Mouse (Mus musculus) liver, adult 2 months (tissue): ENCODE measurements around the gene A730071L15Rik. TPM values are rescaled to one million over a fixed set of nuclear protein-coding genes. Genes with fewer than 3 reads are reported as not detected.
A peak's percentile ranks its signal among the peaks of the same experiment; 100 is the strongest.

ENCODE experiments used
- DNase-seq: peaks from one replicate; pipeline ENCODE4 v3.0.0-alpha.2; 2011; ENCODE audit warnings: low read depth, low spot score; ENCODE audit errors: extremely low read depth
- H3K27ac ChIP-seq: fragments of 200-500 bp; replicated peaks from 2 replicates; pipeline ENCODE4 v1.5.1; 2012; ENCODE audit warnings: low read depth, mild to moderate bottlenecking, control low read depth, inconsistent platforms, low read length; ENCODE audit not compliant: insufficient read depth
- H3K27me3 ChIP-seq: fragments of 200-500 bp; 2 replicates; pipeline ENCODE4 v1.6.1; 2012; ENCODE audit warnings: mild to moderate bottlenecking, moderate library complexity, low read length, inconsistent platforms; ENCODE audit not compliant: control insufficient read depth, insufficient read depth
- H3K36me3 ChIP-seq: fragments of 200-500 bp; 2 replicates; pipeline ENCODE4 v1.6.1; 2012; ENCODE audit warnings: low read length, inconsistent platforms; ENCODE audit not compliant: control insufficient read depth, insufficient read depth
- H3K4me1 ChIP-seq: fragments of 200-500 bp; 2 replicates; pipeline ENCODE4 v1.6.1; 2011; ENCODE audit warnings: low read length; ENCODE audit not compliant: control insufficient read depth, insufficient read depth
- H3K4me3 ChIP-seq: fragments of 200-500 bp; 2 replicates; pipeline ENCODE4 v1.5.1; 2011; ENCODE audit warnings: low read depth, mild to moderate bottlenecking, control low read depth, low read length, moderate library complexity; ENCODE audit not compliant: insufficient read depth
- H3K79me2 ChIP-seq: fragments of 200-500 bp; 2 replicates; pipeline ENCODE4 v1.6.1; 2012; ENCODE audit warnings: inconsistent platforms, mild to moderate bottlenecking, low read length, moderate library complexity; ENCODE audit not compliant: control insufficient read depth, insufficient read depth
- H3K9ac ChIP-seq: fragments of 200-500 bp; 2 replicates; pipeline ENCODE4 v1.6.1; 2012; ENCODE audit warnings: low read depth, mild to moderate bottlenecking, control low read depth, inconsistent platforms, low read length
- CTCF ChIP-seq: fragments of 200-500 bp; IDR thresholded peaks from 2 replicates; pipeline ENCODE4 v1.5.1; 2011; ENCODE audit warnings: low read depth, low read length, control low read depth
- POLR2A ChIP-seq: fragments of 200-500 bp; IDR thresholded peaks from 2 replicates; pipeline ENCODE4 v1.6.1; 2011; ENCODE audit warnings: low read length, control low read depth; ENCODE audit not compliant: insufficient read depth; ENCODE audit errors: extremely low read depth
- WGBS: fragments of 180-500 bp; shearing (Covaris S2); methylation state at CpG from one replicate; pipeline ENCODE4 v1.1.7; 2018; 5-methylcytosine and 5-hydroxymethylcytosine counted together
- polyA plus RNA-seq: library from polyadenylated mRNA; depleted of rRNA; stranded (reverse); fragments of >200 nt; gene quantifications from 2 replicates; pipeline ENCODE4 v1.2.3, GENCODE M21; 2012; rRNA removed
- total RNA-seq: library from RNA; depleted of rRNA; stranded (reverse); fragments of >200 nt; gene quantifications from 2 replicates; pipeline ENCODE4 v1.2.3, GENCODE M21; 2014; rRNA removed

A730071L15Rik gene
- total and polyA plus RNA-seq, 2 experiments: 0.05 to 0.09 TPM

GRCm38 (mm10) chr11:6224541-6225229 is 24.9 kb downstream of the A730071L15Rik start:
- Histone ChIP-seq H3K79me2 (no peaks in the 10 kb centered on the region), H3K36me3 (no peaks in the 10 kb centered on the region), H3K27me3 (no peaks in the 10 kb centered on the region), H3K27ac (no peak overlapping the region), H3K9ac (no peak overlapping the region), H3K4me3 (no peak overlapping the region), H3K4me1 (no peaks in the 10 kb centered on the region)
- no peak for TF ChIP-seq POLR2A
- TF ChIP-seq CTCF: no peak
- 81% methylated on average over 14 of the region's 14 CpGs for WGBS
- DNase-seq: no peak

- no peaks in the 10 kb centered on the region for H3K79me2 ChIP-seq
- WGBS: 46% methylated on average over 7 of the region's 7 CpGs
Observed at GRCm38 (mm10) chr11:6230012-6230411, 30.2 kb downstream of the A730071L15Rik start, which contains the start of gene Npc1l1. Npc1l1 (minus strand) TSS chr11:6230143.

GRCm38 (mm10) chr11:6233025-6233424 is 33.2 kb downstream of the A730071L15Rik start:
- no peaks in the 10 kb centered on the region for H3K79me2 ChIP-seq
- H3K27me3 ChIP-seq: no peaks in the 10 kb centered on the region
- no peak overlapping the region for H3K9ac ChIP-seq
- no peaks in the 10 kb centered on the region for H3K36me3 ChIP-seq
- H3K27ac ChIP-seq: no peak overlapping the region
- TF ChIP-seq POLR2A (no peak), CTCF (no peak)
- no peak overlapping the region for H3K4me3 ChIP-seq
- 72% methylated on average over 4 of the region's 4 CpGs for WGBS
- peak; percentile 24 for DNase-seq
- H3K4me1 ChIP-seq: no peaks in the 10 kb centered on the region

More at GRCm38 (mm10) chr11:6230012-6230411, 30.2 kb downstream of the A730071L15Rik start, which contains the start of gene Npc1l1:
- no peak within 1 kb of the TSS for H3K27ac ChIP-seq
- H3K9ac ChIP-seq: no peak within 1 kb of the TSS
- no peaks in the 10 kb centered on the region for H3K4me1 ChIP-seq
- TF ChIP-seq CTCF (no peak), POLR2A (no peak)
- no peak for DNase-seq
- no peaks in the 10 kb centered on the region for H3K36me3 ChIP-seq
- no peaks in the 10 kb centered on the region for H3K27me3 ChIP-seq
- H3K4me3 ChIP-seq: no peak within 1 kb of the TSS

- Histone ChIP-seq H3K27me3 (no peaks in the 10 kb centered on the region), H3K36me3 (no peaks in the 10 kb centered on the region), H3K4me1 (no peaks in the 10 kb centered on the region), H3K4me3 (no peak overlapping the region), H3K9ac (no peak overlapping the region), H3K27ac (no peak overlapping the region), H3K79me2 (no peaks in the 10 kb centered on the region)
- no peak for TF ChIP-seq CTCF
- TF ChIP-seq POLR2A: no peak
- no peak for DNase-seq
- 73% methylated on average over 19 of the region's 19 CpGs for WGBS
Observed at GRCm38 (mm10) chr11:6244707-6245106, 44.9 kb downstream of the A730071L15Rik start.

Other genes with a start within 250 kb of the A730071L15Rik start
- 69.5 and 94.4 TPM in 2 replicates for gene Gck, start 249.9 kb upstream of the A730071L15Rik start, total RNA-seq
- gene Gck, start 249.9 kb upstream of the A730071L15Rik start, polyA plus RNA-seq: 112 and 155 TPM in 2 replicates
- gene Ykt6, start 244.3 kb upstream of the A730071L15Rik start, total RNA-seq: 41.6 and 41.8 TPM in 2 replicates
- gene Ykt6, start 244.3 kb upstream of the A730071L15Rik start, polyA plus RNA-seq: 37.4 and 39.9 TPM in 2 replicates
- gene Camk2b, start 133.7 kb upstream of the A730071L15Rik start, total RNA-seq: 6.4 and 8.5 TPM in 2 replicates
- gene Camk2b, start 133.7 kb upstream of the A730071L15Rik start, polyA plus RNA-seq: 2.9 and 8.1 TPM in 2 replicates
- 10.6 and 12.8 TPM in 2 replicates for gene Nudcd3, start 386 bp downstream of the A730071L15Rik start, total RNA-seq
- gene Nudcd3, start 386 bp downstream of the A730071L15Rik start, polyA plus RNA-seq: 14.6 and 16.7 TPM in 2 replicates
- not detected in 2 replicates for gene Npc1l1, start 30.1 kb downstream of the A730071L15Rik start, total RNA-seq
- 0.05 TPM in 1 of 2 replicates, not detected in the other for gene Npc1l1, start 30.1 kb downstream of the A730071L15Rik start, polyA plus RNA-seq
- gene Ddx56, start 67.7 kb downstream of the A730071L15Rik start, total RNA-seq: 28.5 and 31.8 TPM in 2 replicates
- 19.2 and 30.0 TPM in 2 replicates for gene Ddx56, start 67.7 kb downstream of the A730071L15Rik start, polyA plus RNA-seq
- 42.2 and 43.1 TPM in 2 replicates for gene Tmed4, start 74.8 kb downstream of the A730071L15Rik start, total RNA-seq
- gene Tmed4, start 74.8 kb downstream of the A730071L15Rik start, polyA plus RNA-seq: 80.1 and 83.2 TPM in 2 replicates
- 69.9 and 106 TPM in 2 replicates for gene Ogdh, start 91.6 kb downstream of the A730071L15Rik start, total RNA-seq
- 71.1 and 85.2 TPM in 2 replicates for gene Ogdh, start 91.6 kb downstream of the A730071L15Rik start, polyA plus RNA-seq
- gene Zmiz2, start 189.0 kb downstream of the A730071L15Rik start, total RNA-seq: 3.0 and 4.4 TPM in 2 replicates
- 14.7 and 15.2 TPM in 2 replicates for gene Zmiz2, start 189.0 kb downstream of the A730071L15Rik start, polyA plus RNA-seq
- 1,424 and 1,884 TPM in 2 replicates for gene Ppia, start 215.4 kb downstream of the A730071L15Rik start, total RNA-seq
- 454 and 472 TPM in 2 replicates for gene Ppia, start 215.4 kb downstream of the A730071L15Rik start, polyA plus RNA-seq
- gene H2afv, start 244.4 kb downstream of the A730071L15Rik start, total RNA-seq: 35.8 and 44.4 TPM in 2 replicates
- gene H2afv, start 244.4 kb downstream of the A730071L15Rik start, polyA plus RNA-seq: 30.9 and 31.1 TPM in 2 replicates